Mouse (Mus musculus): Measurements from ENCODE around the gene Sec24a. TPM values are rescaled to one million over a fixed set of nuclear protein-coding genes. Genes with fewer than 3 reads are reported as not detected.

The Sec24a gene
- total RNA-seq, 2 experiments from 2014 or later: 18.3 to 18.4 TPM

DNA sequence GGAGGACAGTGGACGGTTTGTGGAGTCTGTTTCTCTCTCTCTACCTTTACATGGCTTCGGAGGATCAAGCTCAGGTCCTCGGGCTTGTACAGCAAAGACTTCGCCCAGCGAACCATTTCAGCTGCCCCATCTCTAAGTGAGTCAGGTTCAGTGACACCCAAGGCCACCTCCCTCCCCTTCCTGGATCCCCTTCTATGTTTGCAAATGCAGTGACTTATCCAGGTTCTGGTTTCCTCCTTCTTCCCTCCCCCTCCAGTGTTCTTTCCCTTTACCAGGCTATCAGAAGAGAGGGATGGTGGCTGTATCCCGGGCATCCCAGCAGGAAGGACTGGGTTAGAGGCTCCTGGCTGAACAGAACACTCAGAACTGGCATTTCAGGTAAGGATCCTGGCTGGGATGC, 109.7 kb downstream of the Sec24a start:
- intact Hi-C loops (cut with DNase I): loop anchor here (5.0 kb wide), 1 partner anchor 36 kb away; the partner anchor contains the start of gene Nhp2
- DNase-seq: no peak

- intact Hi-C loops (cut with DNase I): loop anchor here (5.0 kb wide), 1 partner anchor 36 kb away; the partner anchor contains the start of gene Nhp2
- no peak for DNase-seq
Measured at GRCm38 (mm10) chr11:51652889-51653418, 110.5 kb downstream of the Sec24a start.

DNA sequence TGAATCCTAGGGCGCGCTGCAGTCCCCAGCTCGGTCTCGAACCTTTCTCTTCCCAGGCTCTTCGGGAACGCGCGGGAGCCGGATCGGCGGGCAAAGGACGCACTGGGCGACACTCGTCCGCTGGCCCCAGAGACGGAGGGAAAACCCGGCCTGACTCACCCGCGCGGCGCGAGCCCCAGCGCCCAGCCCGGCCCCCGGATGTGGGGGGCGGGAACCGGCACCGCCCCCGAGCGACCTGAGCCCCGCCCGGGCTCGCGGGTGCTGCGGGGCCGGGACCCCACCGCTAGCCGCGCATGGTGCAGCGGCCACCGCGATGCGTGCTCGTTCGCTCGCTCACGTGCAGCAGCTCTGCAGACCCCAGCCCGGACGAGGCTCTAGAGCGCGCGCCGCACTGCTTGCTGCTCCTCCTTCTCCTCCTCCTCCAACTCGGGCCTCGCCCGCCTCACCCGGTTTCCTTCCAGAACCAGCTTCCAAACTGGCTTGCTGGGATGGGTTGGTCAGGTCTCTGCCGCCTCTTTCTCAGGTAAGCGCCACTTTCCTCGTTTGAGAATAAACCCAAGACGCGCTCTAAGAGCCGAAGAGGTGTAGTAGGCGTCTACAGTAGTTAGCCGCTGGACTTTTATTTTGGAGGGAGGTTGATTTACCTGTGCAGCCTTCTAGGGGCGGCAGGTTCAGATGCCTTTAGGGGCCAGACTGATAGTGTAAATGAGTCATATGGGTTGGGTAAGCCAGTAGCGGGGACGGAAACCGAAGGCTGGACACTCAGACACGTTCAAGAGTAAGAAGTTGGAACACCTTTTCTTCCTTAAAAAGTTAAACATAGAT, 112.5 kb downstream of the Sec24a start, which contains the start of the genes N4bp3 and D930048N14Rik:
Gene N4bp3 (minus strand): TSS at position 152 of the 825 bp plus-strand sequence.
Gene D930048N14Rik (plus strand): TSS at position 264 of the 825 bp plus-strand sequence.
- intact Hi-C loops (cut with DNase I): loop anchor here (5.0 kb wide), 1 partner anchor 34 kb away; the partner anchor contains the start of gene Nhp2
- peak; percentile 83 to 86 for DNase-seq

DNA sequence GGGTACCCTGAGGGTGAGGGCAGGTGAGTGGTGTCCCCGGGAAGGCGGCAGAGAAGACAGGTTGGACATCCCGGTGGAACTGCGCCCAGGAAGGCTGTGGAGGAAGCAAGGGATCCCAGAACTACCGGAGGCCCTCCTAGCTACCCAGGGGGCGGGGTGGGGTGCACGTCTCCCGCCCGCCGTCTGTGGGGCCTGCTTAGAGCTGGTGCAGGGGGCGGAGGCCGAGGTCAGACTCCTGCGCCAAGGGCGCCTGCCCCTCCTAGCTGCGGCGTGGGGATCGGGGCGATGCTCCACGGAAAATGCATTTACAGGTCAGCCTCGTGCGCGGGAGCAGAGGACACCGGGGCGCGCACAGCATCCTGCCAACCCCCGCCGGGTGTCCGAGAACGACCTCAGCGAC, 113.2 kb downstream of the Sec24a start:
- no peak for DNase-seq
- intact Hi-C loops (cut with DNase I): loop anchor here (5.0 kb wide), 1 partner anchor 33 kb away; the partner anchor contains the start of gene Nhp2

DNA sequence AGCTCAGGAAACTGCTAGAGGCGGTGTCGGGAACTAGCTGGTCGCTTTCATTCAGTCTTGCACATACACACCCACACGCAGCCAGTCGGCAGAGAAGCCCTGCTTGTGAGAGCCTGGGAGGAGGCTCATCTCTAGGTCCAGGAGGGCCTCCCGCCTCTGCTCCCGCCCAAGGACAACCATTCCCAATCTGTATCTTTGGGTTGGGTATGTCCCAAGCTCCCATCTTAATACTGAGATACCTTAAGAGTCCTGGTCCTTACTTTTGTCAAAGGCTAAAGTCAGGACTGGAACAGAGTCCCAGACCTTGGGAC, 113.6 kb downstream of the Sec24a start:
- intact Hi-C loops (cut with DNase I): loop anchor here (5.0 kb wide), 2 partner anchors 32 to 33 kb away; partner anchors contain the start of gene Nhp2
- DNase-seq: no peak

- intact Hi-C loops (cut with DNase I): loop anchor here (5.0 kb wide), 1 partner anchor 33 kb away; no protein-coding TSS in a partner anchor
Measured at GRCm38 (mm10) chr11:51649111-51649888, 114.1 kb downstream of the Sec24a start.

GRCm38 (mm10) chr11:51648566-51648965, 114.9 kb downstream of the Sec24a start:
- intact Hi-C loops (cut with DNase I): loop anchor here (5.0 kb wide), 1 partner anchor 34 kb away; no protein-coding TSS in a partner anchor
- no peak for DNase-seq

More at GRCm38 (mm10) chr11:51649111-51649888, 114.1 kb downstream of the Sec24a start:
- DNase-seq: no peak

- intact Hi-C loops (cut with DNase I): loop anchor here (5.0 kb wide), 1 partner anchor 35 kb away; no protein-coding TSS in a partner anchor
- DNase-seq: peak in 1 of 2 experiments; percentile 49
Measured at GRCm38 (mm10) chr11:51646751-51647667, 116.4 kb downstream of the Sec24a start.

DNA sequence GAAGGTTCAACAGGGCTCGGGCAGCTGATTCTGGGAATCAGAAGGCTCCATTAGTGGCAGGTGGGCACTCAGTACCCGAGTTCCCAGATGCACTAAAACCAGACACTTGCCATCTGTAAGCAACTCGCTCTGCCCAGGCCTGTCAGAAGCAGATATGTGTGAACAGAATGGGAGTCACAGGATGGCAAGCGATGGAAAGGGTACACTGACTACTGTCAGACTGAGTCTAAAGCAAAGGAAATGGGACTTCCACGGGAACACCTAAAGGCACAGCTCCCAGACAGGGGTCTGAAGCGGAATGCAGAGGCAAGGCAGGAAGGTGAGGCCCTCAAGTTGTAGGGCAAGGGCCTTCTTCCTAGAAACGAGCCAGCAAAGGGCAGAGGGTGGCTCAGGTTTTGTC, 117.2 kb downstream of the Sec24a start:
- intact Hi-C loops (cut with DNase I): loop anchor here (5.0 kb wide), 1 partner anchor 36 kb away; no protein-coding TSS in a partner anchor
- DNase-seq: no peak

- intact Hi-C loops (cut with DNase I): loop anchor here (5.0 kb wide), 1 partner anchor 37 kb away; no protein-coding TSS in a partner anchor
- no peak for DNase-seq
Measured at GRCm38 (mm10) chr11:51645293-51645692, 118.1 kb downstream of the Sec24a start.

- no peak for DNase-seq
- intact Hi-C loops (cut with DNase I): no loop called here
Measured at GRCm38 (mm10) chr11:51644217-51644616, 119.2 kb downstream of the Sec24a start.

DNA sequence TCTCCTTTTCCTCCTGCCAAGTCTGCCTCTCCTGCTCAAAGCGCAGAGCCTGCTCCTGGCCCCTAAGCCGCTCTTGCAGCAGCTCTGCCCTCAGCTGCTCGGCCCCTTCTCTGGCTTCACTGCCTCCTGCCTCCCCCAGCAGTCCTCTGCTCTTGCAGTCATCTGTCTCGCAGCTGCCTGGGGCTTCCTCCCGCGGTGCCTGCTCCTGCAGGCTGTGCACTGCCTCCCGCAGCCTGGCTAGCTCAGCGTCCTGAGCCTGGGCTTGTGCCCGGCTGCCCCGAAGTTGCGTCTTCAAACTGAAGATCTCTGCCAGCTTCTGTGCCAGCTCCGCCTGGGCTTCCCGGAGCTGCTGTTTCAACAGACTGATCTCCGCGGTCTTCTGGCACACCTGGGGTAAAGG, 119.7 kb downstream of the Sec24a start:
- DNase-seq: no peak
- intact Hi-C loops (cut with DNase I): no loop called here

DNA sequence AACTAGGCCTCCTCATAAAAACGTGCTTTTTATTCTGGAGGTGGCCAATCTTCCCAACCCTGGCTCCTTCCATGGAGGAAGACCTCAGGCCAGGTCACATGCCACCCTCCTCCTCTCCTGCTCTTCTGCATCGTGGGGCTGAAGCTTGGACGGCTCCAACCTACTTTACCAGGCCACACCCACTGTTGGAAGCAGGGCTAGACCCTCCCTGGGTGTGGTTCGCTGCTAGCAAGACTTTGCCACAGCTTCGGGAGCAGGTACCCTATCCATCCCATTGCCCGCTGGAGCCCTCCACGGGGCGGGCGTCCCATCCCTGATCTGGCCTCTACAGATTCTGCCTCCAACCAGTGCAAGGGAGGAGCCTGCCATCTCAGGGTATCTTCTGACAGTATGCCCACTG, 120.2 kb downstream of the Sec24a start:
- no peak for DNase-seq
- intact Hi-C loops (cut with DNase I): no loop called here

Other genes with a start within 250 kb of the Sec24a start
- 10 to 100 TPM; 10.3 to 10.4 TPM for gene Phykpl, start 178.9 kb downstream of the Sec24a start, total RNA-seq (2021)
- 100 to 1,000 TPM; 141 to 163 TPM for gene Hnrnpab, start 156.8 kb downstream of the Sec24a start, total RNA-seq (2021)
- 10 to 100 TPM; 19.5 to 21.3 TPM for gene Nhp2, start 143.9 kb downstream of the Sec24a start, total RNA-seq (2021)
- 10 to 100 TPM; 16.0 to 16.3 TPM for gene Rmnd5b, start 127.7 kb downstream of the Sec24a start, total RNA-seq (2021)
- gene N4bp3, start 112.8 kb downstream of the Sec24a start, total RNA-seq (2021): 10 to 100 TPM; 22.1 to 23.1 TPM
- 1 to 10 TPM; 1.3 to 1.4 TPM for gene D930048N14Rik, start 112.7 kb downstream of the Sec24a start, total RNA-seq (2021)
- gene 0610009B22Rik, start 74.8 kb downstream of the Sec24a start, total RNA-seq (2021): 10 to 100 TPM; 35.8 to 37.3 TPM
- 100 to 1,000 TPM in 1 of 2 experiments, 10 to 100 TPM in 1; 95.8 to 109 TPM for gene Sar1b, start 53 bp upstream of the Sec24a start, total RNA-seq (2021)
- gene Jade2, start 94.0 kb upstream of the Sec24a start, total RNA-seq (2021): 1 to 10 TPM; 8.3 to 10.0 TPM
- gene Cdkn2aipnl, start 204.0 kb upstream of the Sec24a start, total RNA-seq (2021): 10 to 100 TPM; 13.0 to 16.2 TPM
- 100 to 1,000 TPM; 229 to 232 TPM for gene Ube2b, start 237.1 kb upstream of the Sec24a start, total RNA-seq (2021)
- 1 to 10 TPM; 5.4 to 7.3 TPM for gene Cdkl3, start 240.6 kb upstream of the Sec24a start, total RNA-seq (2021)

All from heart, postnatal 14 days (tissue).